Mouse (Mus musculus) myocyte (in vitro differentiated cells): ENCODE measurements around the gene Olfr978.

Experiments used
- CEBPB ChIP-seq: IDR thresholded peaks from 2 replicates; pipeline ENCODE4 v1.6.1; 2011; ENCODE audit warnings: mild to moderate bottlenecking, moderate library complexity; ENCODE audit not compliant: poor library complexity, insufficient read depth, severe bottlenecking
- MAX ChIP-seq: IDR thresholded peaks from one replicate; pipeline ENCODE4 v1.6.1; 2011; ENCODE audit warnings: low read depth, mild to moderate bottlenecking, control low read depth
- POLR2A ChIP-seq: IDR thresholded peaks from one replicate; pipeline ENCODE4 v1.6.1; 2011; ENCODE audit warnings: low read depth, mild to moderate bottlenecking, control low read depth, moderate library complexity; ENCODE audit not compliant: insufficient read length
- POLR2AphosphoS2 ChIP-seq: IDR thresholded peaks from one replicate; pipeline ENCODE4 v1.6.1; 2011; ENCODE audit warnings: low read depth, control low read depth; ENCODE audit not compliant: insufficient read length
- REST ChIP-seq: IDR thresholded peaks from one replicate; pipeline ENCODE4 v1.6.1; 2011; ENCODE audit warnings: mild to moderate bottlenecking, control low read depth, moderate library complexity; ENCODE audit not compliant: insufficient read depth, insufficient read length
- USF1 ChIP-seq: IDR thresholded peaks from one replicate; pipeline ENCODE4 v1.6.1; 2011; ENCODE audit warnings: low read depth, mild to moderate bottlenecking, control low read depth, moderate library complexity

DNA sequence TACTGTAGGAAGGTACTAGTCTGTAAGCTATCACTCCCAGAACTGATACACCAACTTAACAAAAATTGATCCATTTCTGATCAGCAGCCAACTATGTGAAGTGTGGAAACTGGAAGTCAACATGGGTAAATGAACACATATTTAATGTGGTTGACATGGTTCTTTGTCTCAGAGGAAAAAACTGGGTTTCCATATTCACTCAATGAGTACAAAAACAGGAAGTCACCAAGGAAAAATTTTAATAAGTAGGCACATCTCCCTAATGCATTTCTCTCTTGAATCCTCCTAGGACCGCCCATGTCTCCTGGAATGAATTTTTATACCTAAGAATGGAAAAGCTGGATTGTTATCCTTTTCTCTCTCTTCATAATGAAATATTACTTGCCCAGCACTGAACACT, 17.6 kb downstream of the Olfr978 start, which contains the start of gene Olfr980:
- TF ChIP-seq POLR2A (no peak), REST (no peak), USF1 (no peak), MAX (no peak), POLR2AphosphoS2 (no peak), CEBPB (no peak)
